Mouse (Mus musculus) forebrain, embryonic 11.5 days (tissue): ENCODE data around the gene Sema5a. TPM values are rescaled to one million over a fixed set of nuclear protein-coding genes. Genes with fewer than 3 reads are reported as not detected.
A peak's percentile ranks its signal among the peaks of the same experiment; 100 is the strongest.

Experiments
- ATAC-seq: fragments of 200-750 bp; cut with Nextera tagmentation; replicated peaks from 2 replicates; pipeline ENCODE4 v1.8.0; 2017; ENCODE audit warnings: moderate TSS enrichment; ENCODE audit not compliant: low FRiP score
- DNase-seq: peaks from one replicate; pipeline ENCODE4 v3.0.0-alpha.2; 2017; ENCODE audit warnings: low spot score
- H3K27ac ChIP-seq: fragments of 300-500 bp; sonication (generic); 2 replicates; pipeline ENCODE4 v1.5.1; 2014; ENCODE audit warnings: low read depth, low read length
- H3K27me3 ChIP-seq: fragments of 300-500 bp; sonication (generic); 2 replicates; pipeline ENCODE4 v1.6.1; 2014; ENCODE audit warnings: mild to moderate bottlenecking, low read length, mixed read lengths; ENCODE audit not compliant: control insufficient read depth, insufficient read depth
- H3K36me3 ChIP-seq: fragments of 300-500 bp; sonication (generic); 2 replicates; pipeline ENCODE4 v1.6.1; 2014; ENCODE audit warnings: mild to moderate bottlenecking, low read length, moderate library complexity, mixed read lengths; ENCODE audit not compliant: control insufficient read depth, insufficient read depth
- H3K4me1 ChIP-seq: fragments of 300-500 bp; sonication (generic); replicated peaks from 2 replicates; pipeline ENCODE4 v1.6.1; 2014; ENCODE audit warnings: low read length, mixed read lengths; ENCODE audit not compliant: control insufficient read depth, insufficient read depth
- H3K4me2 ChIP-seq: fragments of 300-500 bp; sonication (generic); 2 replicates; pipeline ENCODE4 v1.6.1; 2014; ENCODE audit warnings: low read depth, mild to moderate bottlenecking, low read length, moderate library complexity, mixed read lengths; ENCODE audit not compliant: severe bottlenecking
- H3K4me3 ChIP-seq: fragments of 300-500 bp; sonication (generic); 2 replicates; pipeline ENCODE4 v1.5.1; 2014; ENCODE audit warnings: low read depth, low read length
- H3K9ac ChIP-seq: fragments of 300-500 bp; sonication (generic); 2 replicates; pipeline ENCODE4 v1.6.1; 2014; ENCODE audit warnings: low read length
- H3K9me3 ChIP-seq: fragments of 300-500 bp; sonication (generic); 2 replicates; pipeline ENCODE4 v1.6.1; 2016; ENCODE audit warnings: low read length, mixed read lengths; ENCODE audit not compliant: control insufficient read depth
- WGBS: fragments of 180-500 bp; shearing (Covaris S2); extraction: QIAGEN DNeasy Blood & Tissue Kit; methylation state at CpG from one replicate; pipeline ENCODE4 v1.1.7; 2014; 5-methylcytosine and 5-hydroxymethylcytosine counted together
- polyA plus RNA-seq: library from polyadenylated mRNA; unstranded; fragments of >200 nt; fragmentation: Nextera tagmentation; extraction: Ambion mirVana; gene quantifications from 2 replicates; pipeline ENCODE4 v1.2.1, GENCODE M21; 2014

Sema5a gene
- polyA plus RNA-seq, 1 experiment from 2014 or later: 16.2 TPM

DNA sequence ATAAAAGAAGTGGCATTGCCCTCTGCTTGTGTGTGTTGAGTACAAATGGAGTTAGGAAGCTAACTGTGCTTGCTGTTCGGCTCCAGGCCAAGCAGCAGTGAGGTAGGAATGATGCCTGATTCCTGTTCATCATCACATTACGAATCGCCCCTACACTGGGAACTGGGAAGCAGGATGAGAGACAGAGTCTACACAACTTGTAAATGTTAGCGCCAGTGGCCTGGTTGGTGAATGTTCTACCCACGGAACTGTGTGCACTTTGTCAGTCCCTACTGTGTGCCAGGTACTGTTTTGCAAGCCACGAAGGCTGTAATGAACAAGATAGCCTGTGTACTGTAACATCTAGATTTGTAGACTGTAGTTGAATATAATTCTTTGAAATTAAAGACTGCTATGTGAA lies 352.0 kb downstream of the Sema5a start:
- Histone ChIP-seq H3K27ac (no peak overlapping the region), H3K4me1 (no peaks in the 10 kb centered on the region), H3K27me3 (no peaks in the 10 kb centered on the region), H3K4me2 (no peak overlapping the region), H3K9ac (no peak overlapping the region), H3K36me3 (no peaks in the 10 kb centered on the region), H3K9me3 (no peaks in the 10 kb centered on the region), H3K4me3 (no peak overlapping the region)
- WGBS: 90% methylated on average over 6 of the region's 6 CpGs
- ATAC-seq (no peak), DNase-seq (no peak)

DNA sequence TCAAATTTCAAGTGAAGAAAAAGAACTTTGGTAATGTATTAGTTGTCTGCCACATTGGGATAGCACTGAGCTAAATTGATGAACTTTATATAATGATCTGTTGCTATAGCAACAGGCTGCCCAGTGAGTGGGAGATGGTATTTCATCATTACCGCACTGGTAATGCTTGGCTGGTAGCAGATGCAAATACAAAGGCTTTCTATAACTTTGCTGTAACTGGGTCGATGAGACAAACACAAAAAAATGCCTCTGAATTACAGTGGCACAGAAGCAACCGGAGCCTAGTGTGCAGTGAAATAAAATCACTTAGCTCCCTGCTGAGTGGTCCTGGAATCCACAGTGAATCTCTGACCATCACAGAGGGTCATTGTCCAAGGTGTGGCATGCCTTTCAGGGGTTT lies 352.6 kb downstream of the Sema5a start:
- DNase-seq (no peak), ATAC-seq (peak; percentile 63; the same call in 1 of the 2 replicates)
- Histone ChIP-seq H3K4me1 (no peaks in the 10 kb centered on the region), H3K4me3 (no peak overlapping the region), H3K4me2 (no peak overlapping the region), H3K9me3 (no peaks in the 10 kb centered on the region), H3K27ac (no peak overlapping the region), H3K9ac (no peak overlapping the region), H3K27me3 (no peaks in the 10 kb centered on the region), H3K36me3 (no peaks in the 10 kb centered on the region)
- 48% methylated on average over 3 of the region's 3 CpGs for WGBS

DNA sequence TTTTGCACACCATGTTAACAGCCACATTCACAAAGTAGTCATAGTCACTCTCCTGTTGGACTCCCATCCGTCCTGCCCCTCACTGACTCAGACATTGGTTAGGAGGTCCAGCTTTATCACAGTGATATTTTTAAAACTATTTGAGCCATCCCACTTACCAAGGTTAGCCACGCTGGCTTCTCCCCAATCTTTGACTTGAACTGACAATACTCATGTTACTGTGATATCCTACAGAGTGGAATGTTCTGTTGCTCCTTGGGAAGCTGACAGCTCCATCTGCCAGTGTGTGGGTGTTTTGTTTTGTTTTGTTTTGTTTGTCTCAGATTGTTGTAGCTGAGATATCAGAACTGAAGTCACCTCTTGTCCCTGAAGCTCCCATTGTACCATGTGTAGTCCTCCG lies 362.6 kb downstream of the Sema5a start:
- Histone ChIP-seq H3K27me3 (no peaks in the 10 kb centered on the region), H3K4me2 (no peak overlapping the region), H3K9me3 (no peaks in the 10 kb centered on the region), H3K4me3 (no peak overlapping the region), H3K36me3 (no peaks in the 10 kb centered on the region), H3K27ac (no peak overlapping the region), H3K9ac (no peak overlapping the region), H3K4me1 (no peaks in the 10 kb centered on the region)
- no peak for ATAC-seq
- no peak for DNase-seq
- WGBS: 91% methylated on average over 3 of the region's 3 CpGs

DNA sequence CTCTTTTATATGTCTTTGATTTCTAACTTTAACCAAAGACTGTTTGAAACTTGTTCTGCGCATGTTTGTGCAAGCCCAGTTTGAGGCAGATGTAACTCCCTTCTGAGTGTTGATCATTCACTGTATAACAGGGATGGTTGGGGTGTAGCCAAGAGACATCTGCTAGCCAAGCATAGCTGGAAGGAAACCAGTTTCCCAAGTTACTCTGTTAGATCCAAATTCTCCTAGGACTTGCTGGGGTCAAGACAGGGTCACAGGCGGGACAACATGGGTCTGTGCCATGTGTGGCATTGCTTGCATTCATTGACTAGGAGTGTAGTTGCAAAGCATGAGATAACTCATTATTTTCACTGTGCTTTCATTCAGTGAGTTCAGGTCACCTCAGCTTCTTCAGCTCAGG lies 366.2 kb downstream of the Sema5a start:
- no peak overlapping the region for H3K4me2 ChIP-seq
- no peak overlapping the region for H3K27ac ChIP-seq
- WGBS: 82% methylated on average over 2 of the region's 2 CpGs
- no peaks in the 10 kb centered on the region for H3K4me1 ChIP-seq
- no peaks in the 10 kb centered on the region for H3K9me3 ChIP-seq
- no peaks in the 10 kb centered on the region for H3K36me3 ChIP-seq
- H3K9ac ChIP-seq: no peak overlapping the region
- DNase-seq (no peak), ATAC-seq (no peak)
- H3K27me3 ChIP-seq: no peaks in the 10 kb centered on the region
- H3K4me3 ChIP-seq: no peak overlapping the region

DNA sequence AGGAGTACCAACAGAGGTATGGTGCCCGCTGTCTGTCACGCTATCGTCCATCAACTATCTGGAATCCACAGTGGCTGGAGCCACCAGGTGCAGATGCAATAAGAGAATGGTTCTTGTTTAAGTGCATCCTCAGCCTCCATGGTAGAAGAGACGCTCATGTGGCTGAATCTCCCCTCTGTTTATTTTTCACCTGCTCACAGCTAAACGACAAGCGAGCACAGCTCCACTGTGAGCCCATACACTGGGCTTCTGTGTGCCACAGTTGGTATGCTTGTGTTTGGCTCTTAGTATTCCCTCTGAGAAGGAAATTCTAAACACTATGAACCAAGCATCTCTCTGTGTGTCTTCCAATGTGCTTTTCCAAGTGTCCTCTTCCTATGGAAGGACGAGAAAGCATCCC lies 366.6 kb downstream of the Sema5a start:
- WGBS: 91% methylated on average over 7 of the region's 7 CpGs
- Histone ChIP-seq H3K9me3 (no peaks in the 10 kb centered on the region), H3K4me3 (no peak overlapping the region), H3K27me3 (no peaks in the 10 kb centered on the region), H3K4me2 (no peak overlapping the region), H3K9ac (no peak overlapping the region), H3K27ac (no peak overlapping the region), H3K4me1 (no peaks in the 10 kb centered on the region), H3K36me3 (no peaks in the 10 kb centered on the region)
- ATAC-seq (no peak), DNase-seq (no peak)

DNA sequence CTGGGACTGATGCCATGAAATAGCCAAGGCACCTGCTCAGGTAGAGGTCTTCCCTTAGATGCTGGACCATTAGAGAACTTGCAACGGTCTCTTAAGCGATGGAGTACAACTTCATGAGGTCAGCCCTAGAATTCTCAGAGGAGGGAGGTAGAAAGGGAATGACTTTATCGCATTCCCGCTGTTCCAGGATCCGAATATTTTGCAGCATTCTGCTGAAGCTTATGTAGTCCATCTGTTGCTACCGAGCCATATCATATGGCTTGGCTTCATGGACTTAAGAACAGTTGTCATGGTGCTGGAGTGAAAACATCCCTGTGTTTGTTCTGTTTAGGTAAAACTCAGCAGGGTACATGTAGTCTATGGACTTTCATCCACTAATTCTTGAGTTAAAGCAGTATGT lies 369.1 kb downstream of the Sema5a start:
- H3K27ac ChIP-seq: no peak overlapping the region
- H3K4me2 ChIP-seq: no peak overlapping the region
- H3K9me3 ChIP-seq: no peaks in the 10 kb centered on the region
- DNase-seq: no peak
- H3K4me1 ChIP-seq: no peaks in the 10 kb centered on the region
- no peaks in the 10 kb centered on the region for H3K27me3 ChIP-seq
- no peaks in the 10 kb centered on the region for H3K36me3 ChIP-seq
- no peak for ATAC-seq
- WGBS: 92% methylated on average over 6 of the region's 6 CpGs
- no peak overlapping the region for H3K9ac ChIP-seq
- H3K4me3 ChIP-seq: no peak overlapping the region

DNA sequence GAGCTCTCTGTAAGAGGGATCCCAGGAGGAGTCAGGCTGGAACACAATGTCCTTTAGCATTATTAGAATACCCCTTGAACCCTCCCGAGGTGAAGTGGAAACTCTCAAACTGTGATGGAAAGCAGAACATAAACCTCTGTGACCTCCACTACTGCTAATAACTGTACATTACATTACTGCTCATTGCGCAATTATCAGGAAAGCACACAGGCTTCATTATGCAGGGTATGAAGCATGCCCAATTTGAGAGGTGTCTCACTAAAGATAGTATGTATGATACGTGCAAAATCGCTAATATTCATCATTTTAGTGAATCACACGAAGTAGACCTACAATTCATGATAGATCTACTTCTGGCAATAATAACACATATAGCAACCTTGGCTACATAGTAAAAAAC lies 371.2 kb downstream of the Sema5a start:
- H3K36me3 ChIP-seq: no peaks in the 10 kb centered on the region
- WGBS: 91% methylated on average over 5 of the region's 5 CpGs
- no peaks in the 10 kb centered on the region for H3K9me3 ChIP-seq
- no peak for ATAC-seq
- no peaks in the 10 kb centered on the region for H3K4me1 ChIP-seq
- H3K27me3 ChIP-seq: no peaks in the 10 kb centered on the region
- H3K4me3 ChIP-seq: no peak overlapping the region
- no peak for DNase-seq
- H3K27ac ChIP-seq: no peak overlapping the region
- no peak overlapping the region for H3K4me2 ChIP-seq
- H3K9ac ChIP-seq: no peak overlapping the region

DNA sequence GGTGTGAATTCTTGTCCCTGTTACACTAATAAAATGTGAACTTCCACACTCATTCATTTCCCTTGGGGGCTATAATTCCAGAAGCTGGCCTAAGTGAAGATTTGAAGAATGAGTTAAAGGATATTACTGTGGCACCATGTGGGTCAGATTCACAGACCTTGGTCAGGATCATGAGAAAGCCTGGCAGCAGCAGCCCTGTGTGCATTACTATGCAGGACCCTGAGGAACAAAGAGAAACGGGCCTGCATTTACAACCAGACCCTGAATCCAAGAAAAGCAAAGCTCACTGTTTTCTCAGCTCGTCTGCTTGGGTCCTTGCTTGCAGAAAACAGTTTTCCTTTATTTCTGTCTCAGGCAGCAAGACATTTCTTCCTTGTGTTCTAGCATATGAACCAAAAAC lies 374.6 kb downstream of the Sema5a start:
- Histone ChIP-seq H3K27ac (no peak overlapping the region), H3K9ac (no peak overlapping the region; the same call in 1 of the 2 replicates), H3K4me3 (no peak overlapping the region), H3K4me2 (no peak overlapping the region), H3K36me3 (no peaks in the 10 kb centered on the region), H3K9me3 (no peaks in the 10 kb centered on the region), H3K27me3 (no peaks in the 10 kb centered on the region), H3K4me1 (no peaks in the 10 kb centered on the region)
- DNase-seq: no peak
- 67% methylated on average over 2 of the region's 2 CpGs for WGBS
- no peak for ATAC-seq

DNA sequence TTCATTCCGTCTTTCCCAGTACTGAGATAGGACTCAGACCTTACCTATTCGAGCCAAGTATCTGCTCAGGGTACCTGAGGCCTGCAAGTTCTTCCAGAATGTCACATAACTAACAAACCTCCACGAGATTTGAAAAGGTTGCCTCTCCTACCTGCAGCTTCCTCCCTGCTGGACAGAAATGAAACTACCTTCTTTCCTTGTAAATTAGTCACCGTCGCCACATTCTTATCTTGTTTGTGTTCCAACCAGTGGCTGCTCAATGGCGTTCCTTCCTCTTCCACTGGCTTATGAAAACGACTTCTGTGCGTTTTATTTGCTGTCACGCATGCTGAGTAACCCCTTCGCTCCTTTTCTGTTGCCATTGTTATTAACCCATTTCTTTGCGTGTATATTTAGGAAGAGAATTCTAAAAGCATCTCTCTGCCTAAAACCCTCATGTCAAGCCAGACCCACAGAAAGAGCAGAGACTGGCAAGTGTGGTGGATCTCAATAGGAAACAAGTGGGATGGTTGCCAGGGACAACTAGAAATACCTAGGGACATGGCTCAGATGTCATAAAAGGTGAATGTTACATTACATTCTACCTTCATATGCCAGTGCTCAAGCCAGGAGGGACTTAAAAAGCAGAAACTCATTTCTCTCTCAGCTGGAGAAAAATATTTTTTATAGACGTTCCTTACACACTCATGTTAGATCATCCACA lies 378.6 kb downstream of the Sema5a start:
- H3K4me2 ChIP-seq: no peak overlapping the region
- no peak for ATAC-seq
- DNase-seq: no peak
- H3K27me3 ChIP-seq: no peaks in the 10 kb centered on the region
- no peak overlapping the region for H3K9ac ChIP-seq
- WGBS: 85% methylated on average over 12 of the region's 12 CpGs
- H3K9me3 ChIP-seq: no peaks in the 10 kb centered on the region
- H3K36me3 ChIP-seq: no peaks in the 10 kb centered on the region
- no peak overlapping the region for H3K27ac ChIP-seq
- no peaks in the 10 kb centered on the region for H3K4me1 ChIP-seq
- H3K4me3 ChIP-seq: no peak overlapping the region
